In genomic region chr8:124045856-124046255, GRCm38 (mm10) we compare ENCODE assay signal across 24 mouse cellular contexts. TPM values are rescaled to one million over a fixed set of nuclear protein-coding genes. Genes with fewer than 3 reads are reported as not detected.
DNase-seq lines count a peak whose midpoint lies in the region; ATAC-seq lines count a peak whose summit lies in the region.
"Had no signal": no experiment of that assay in that cellular context is flagged by ENCODE, and none has a peak within 500 bp of the region (broad histone marks: within the 10 kb centered on the region; RNA-seq: fewer than 3 reads in every experiment).

No protein-coding gene starts in this region.

- no peaks in the 10 kb centered on the region for H3K4me1 ChIP-seq in heart, embryonic 12.5 days (replicated peaks)
- H3K4me1 ChIP-seq: forebrain, embryonic 15.5 days; limb, embryonic 13.5 days; lung, embryonic 15.5 days; midbrain, embryonic 15.5 days had no signal

- H3K9me3 ChIP-seq in heart, embryonic 12.5 days (replicated peaks), result no peaks in the 10 kb centered on the region
- H3K9me3 ChIP-seq: forebrain, embryonic 15.5 days; G1E; limb, embryonic 13.5 days; lung, embryonic 15.5 days; midbrain, embryonic 15.5 days had no signal

- peak; percentile 75; the same call in 1 of the 2 replicates for ATAC-seq in heart, embryonic 12.5 days (ENCODE audit: insufficient number of reproducible peaks, low FRiP score)
- ATAC-seq in megakaryocyte, adult 5-6 weeks (ENCODE audit: poor library complexity, severe bottlenecking), result peak; percentile 33; the same call in 1 of the 2 replicates
- ATAC-seq: forebrain, embryonic 15.5 days; intestine, embryonic 16.5 days; midbrain, embryonic 15.5 days had no signal

- intact Hi-C loops in heart, postnatal 25 days (cut with DNase I), result no loop called here

- no peaks in the 10 kb centered on the region for H3K27me3 ChIP-seq in heart, embryonic 12.5 days (replicated peaks)
- H3K27me3 ChIP-seq: forebrain, embryonic 15.5 days; limb, embryonic 13.5 days; lung, embryonic 15.5 days; midbrain, embryonic 15.5 days had no signal

- no peak overlapping the region for H3K9ac ChIP-seq in heart, embryonic 12.5 days
- H3K9ac ChIP-seq: forebrain, embryonic 15.5 days; hindbrain, embryonic 14.5 days; limb, embryonic 13.5 days; lung, embryonic 15.5 days; midbrain, embryonic 15.5 days had no signal

- H3K36me3 ChIP-seq in heart, embryonic 12.5 days, result peaks cover 59% of the 10 kb centered on the region

- WGBS in heart, embryonic 12.5 days, result 75% methylated on average over 8 of the region's 8 CpGs

- no peak for DNase-seq in heart, postnatal 25 days (ENCODE audit: low spot score)
- DNase-seq in 416B (ENCODE audit: low read depth) (peak; percentile 27), ZHBTc4 (ENCODE audit: low read depth, low spot score) (peak; percentile 29)
- no peak for DNase-seq in lung, postnatal 14 days
- no peak for DNase-seq in right cerebral cortex, postnatal 14 days
- DNase-seq: adrenal gland, adult 2 months; cerebellum, adult 11 months; cerebellum, postnatal 14 days; heart, adult 2 months; heart, postnatal 10 days; right cerebral cortex, adult 18-20 months; spleen, adult 18-20 months; thymus, postnatal 14 days had no signal

- H3K27ac ChIP-seq in heart, embryonic 12.5 days (ENCODE audit: poor library complexity, severe bottlenecking), result no peak overlapping the region
- H3K27ac ChIP-seq: forebrain, embryonic 15.5 days; heart, adult 2 months; hindbrain, embryonic 14.5 days; kidney, postnatal 0 days; layer of hippocampus, adult 2 months; limb, embryonic 13.5 days; lung, embryonic 15.5 days; midbrain, embryonic 15.5 days had no signal

- H3K4me3 ChIP-seq in heart, embryonic 12.5 days, result no peak overlapping the region
- H3K4me3 ChIP-seq: forebrain, embryonic 15.5 days; heart, adult 2 months; layer of hippocampus, adult 2 months; limb, embryonic 13.5 days; lung, embryonic 15.5 days; midbrain, embryonic 15.5 days had no signal

- no peak overlapping the region for H3K4me2 ChIP-seq in heart, embryonic 12.5 days
- H3K4me2 ChIP-seq: forebrain, embryonic 15.5 days; hindbrain, embryonic 14.5 days; limb, embryonic 13.5 days; lung, embryonic 15.5 days; midbrain, embryonic 15.5 days had no signal

RNA-seq across cellular contexts. Expression of gene Urb2, which starts 24.5 kb away (rescaled TPM):
- polyA plus RNA-seq in heart, embryonic 12.5 days (2016; fragmentation: Nextera tagmentation; extraction: Ambion mirVana), result 5.6 TPM in 2 replicates
- 1 to 10 TPM; 5.4 to 6.1 TPM for total RNA-seq in heart, postnatal 25 days (2021)
- 5.5 and 6.6 TPM in 2 replicates for total RNA-seq in megakaryocyte, adult 5-6 weeks (2015)
- 4.2 and 5.4 TPM in 2 replicates for total RNA-seq in megakaryocyte, adult 5-6 weeks (2017)

RNA-seq across cellular contexts. Expression of gene Taf5l, which starts 24.7 kb away (rescaled TPM):
- 31.2 and 32.2 TPM in 2 replicates for polyA plus RNA-seq in heart, embryonic 12.5 days (2016; fragmentation: Nextera tagmentation; extraction: Ambion mirVana)
- 10 to 100 TPM; 15.0 TPM for total RNA-seq in heart, postnatal 25 days (2021)
- 14.5 and 15.3 TPM in 2 replicates for total RNA-seq in megakaryocyte, adult 5-6 weeks (2015)
- total RNA-seq in megakaryocyte, adult 5-6 weeks (2017), result 14.6 and 19.6 TPM in 2 replicates

Comparison
In these comparisons a context has a peak if more than half of its experiments do, and no peak if none do; other contexts are left out.
1. DNase-seq: peak in 416B (single experiment) and ZHBTc4 (single experiment); none in heart, postnatal 25 days (single experiment), lung, postnatal 14 days (single experiment) and right cerebral cortex, postnatal 14 days (single experiment).